ENCODE assay signal across 9 mouse cellular contexts in genomic region chr9:95405946-95406570, GRCm38 (mm10). TPM values are rescaled to one million over a fixed set of nuclear protein-coding genes. Genes with fewer than 3 reads are reported as not detected.
DNase-seq lines count a peak whose midpoint lies in the region; ATAC-seq and TF ChIP-seq lines count a peak whose summit lies in the region.
"Had no signal": no experiment of that assay in that cellular context is flagged by ENCODE, and none has a peak within 500 bp of the region (broad histone marks: within the 10 kb centered on the region; RNA-seq: fewer than 3 reads in every experiment).

No protein-coding gene starts in this region.

- no peak for TF ChIP-seq CTCF in brain, embryonic 14.5 days (IDR thresholded peaks at IDR 0.05; ENCODE audit: borderline replicate concordance, extremely low read depth, insufficient read depth, insufficient read length)

- TF ChIP-seq POLR2A in brain, embryonic 14.5 days (IDR thresholded peaks at IDR 0.05; ENCODE audit: borderline replicate concordance, extremely low read depth, insufficient read depth, insufficient read length, poor library complexity, severe bottlenecking): no peak

- WGBS in forebrain, embryonic 16.5 days: under 1% methylated on average over 64 of the region's 72 CpGs
- under 1% methylated on average over 63 of the region's 72 CpGs for WGBS in hindbrain, embryonic 14.5 days
- under 1% methylated on average over 60 of the region's 72 CpGs for WGBS in liver, embryonic 12.5 days (ENCODE audit: insufficient replicate concordance)
- WGBS in neural tube, embryonic 15.5 days: under 1% methylated on average over 40 of the region's 72 CpGs

- peak overlapping the region; percentile 89 for H3K27ac ChIP-seq in forebrain, embryonic 16.5 days (ENCODE audit: low read length)
- peak overlapping the region; percentile 65 for H3K27ac ChIP-seq in hindbrain, embryonic 14.5 days
- no peak overlapping the region for H3K27ac ChIP-seq in liver, embryonic 12.5 days
- peak overlapping the region; percentile 85 for H3K27ac ChIP-seq in neural tube, embryonic 15.5 days (replicated peaks)
- H3K27ac ChIP-seq: macrophage had no signal

- peak overlapping the region; percentile 87 for H3K9ac ChIP-seq in forebrain, embryonic 16.5 days (replicated peaks; ENCODE audit: low read depth, low read length)
- peak overlapping the region; percentile 78 for H3K9ac ChIP-seq in hindbrain, embryonic 14.5 days
- H3K9ac ChIP-seq in liver, embryonic 12.5 days: peak overlapping the region; percentile 12
- H3K9ac ChIP-seq in neural tube, embryonic 15.5 days (replicated peaks): peak overlapping the region; percentile 76

- no peaks in the 10 kb centered on the region for H3K36me3 ChIP-seq in forebrain, embryonic 16.5 days (ENCODE audit: control insufficient read depth, insufficient read depth)
- H3K36me3 ChIP-seq in hindbrain, embryonic 14.5 days (replicated peaks; ENCODE audit: control insufficient read depth, insufficient read depth): no peaks in the 10 kb centered on the region
- no peaks in the 10 kb centered on the region for H3K36me3 ChIP-seq in liver, embryonic 12.5 days
- no peaks in the 10 kb centered on the region for H3K36me3 ChIP-seq in neural tube, embryonic 15.5 days

- H3K4me3 ChIP-seq in forebrain, embryonic 16.5 days (replicated peaks; ENCODE audit: low read length): peak overlapping the region; percentile 88
- H3K4me3 ChIP-seq in hindbrain, embryonic 14.5 days (replicated peaks; ENCODE audit: low read length): peak overlapping the region; percentile 63
- peak overlapping the region; percentile 53 for H3K4me3 ChIP-seq in liver, embryonic 12.5 days
- H3K4me3 ChIP-seq in neural tube, embryonic 15.5 days (replicated peaks): peak overlapping the region; percentile 77

- peak; percentile 29 for DNase-seq in right cerebral cortex, postnatal 14 days
- no peak for DNase-seq in right cerebral cortex, adult 18-20 months
- peak; percentile 64 for DNase-seq in brain, embryonic 14.5 days (ENCODE audit: low read depth)
- DNase-seq in hindbrain, embryonic 14.5 days (ENCODE audit: low spot score): peak; percentile 32
- no peak for DNase-seq in B cell, adult 2 months

- no peaks in the 10 kb centered on the region for H3K27me3 ChIP-seq in forebrain, embryonic 16.5 days (replicated peaks; ENCODE audit: control insufficient read depth, insufficient read depth, low read length)
- peaks cover 9% of the 10 kb centered on the region; the same call in 1 of the 2 replicates for H3K27me3 ChIP-seq in hindbrain, embryonic 14.5 days (ENCODE audit: control insufficient read depth, insufficient read depth, low read length)
- peaks cover 71% of the 10 kb centered on the region for H3K27me3 ChIP-seq in liver, embryonic 12.5 days (replicated peaks)
- H3K27me3 ChIP-seq in neural tube, embryonic 15.5 days (replicated peaks): no peaks in the 10 kb centered on the region; the same call in 1 of the 2 replicates

- peak; percentile 26 for ATAC-seq in forebrain, embryonic 16.5 days
- ATAC-seq in hindbrain, embryonic 14.5 days (ENCODE audit: low FRiP score): peak; percentile 26
- ATAC-seq in liver, embryonic 12.5 days: peak; percentile 23; the same call in 1 of the 2 replicates
- peak; percentile 31 for ATAC-seq in neural tube, embryonic 15.5 days (ENCODE audit: low FRiP score)

- peaks cover 24% of the 10 kb centered on the region for H3K4me1 ChIP-seq in forebrain, embryonic 16.5 days (replicated peaks; ENCODE audit: control insufficient read depth, insufficient read depth, low read length)
- peaks cover 10% of the 10 kb centered on the region; the same call in 1 of the 2 replicates for H3K4me1 ChIP-seq in hindbrain, embryonic 14.5 days (replicated peaks; ENCODE audit: control insufficient read depth, insufficient read depth, low read length)
- peaks cover 8% of the 10 kb centered on the region; the same call in 1 of the 2 replicates for H3K4me1 ChIP-seq in liver, embryonic 12.5 days
- H3K4me1 ChIP-seq in neural tube, embryonic 15.5 days: peaks cover 28% of the 10 kb centered on the region

- H3K9me3 ChIP-seq in forebrain, embryonic 16.5 days (ENCODE audit: control insufficient read depth, low read length): no peaks in the 10 kb centered on the region
- H3K9me3 ChIP-seq in hindbrain, embryonic 14.5 days (ENCODE audit: control insufficient read depth, low read length): no peaks in the 10 kb centered on the region
- H3K9me3 ChIP-seq in liver, embryonic 12.5 days (replicated peaks): no peaks in the 10 kb centered on the region
- H3K9me3 ChIP-seq in neural tube, embryonic 15.5 days (replicated peaks): no peaks in the 10 kb centered on the region

- peak overlapping the region; percentile 91 for H3K4me2 ChIP-seq in forebrain, embryonic 16.5 days (ENCODE audit: low read length)
- H3K4me2 ChIP-seq in hindbrain, embryonic 14.5 days (replicated peaks): peak overlapping the region; percentile 79
- peak overlapping the region; percentile 69 for H3K4me2 ChIP-seq in liver, embryonic 12.5 days
- H3K4me2 ChIP-seq in neural tube, embryonic 15.5 days: peak overlapping the region; percentile 88

RNA-seq across cellular contexts. Expression of gene Chst2, which starts 0.5 kb away (rescaled TPM):
- 6.1 and 15.0 TPM in 2 replicates for polyA plus RNA-seq in brain, embryonic 14.5 days (2012; rRNA removed)
- 10.9 and 13.6 TPM in 2 replicates for polyA plus RNA-seq in forebrain, embryonic 16.5 days (2015; fragmentation: Nextera tagmentation; extraction: Ambion mirVana)
- 16.3 and 19.9 TPM in 2 replicates for polyA plus RNA-seq in hindbrain, embryonic 14.5 days (2014; fragmentation: Nextera tagmentation; extraction: Ambion mirVana)
- polyA plus RNA-seq in liver, embryonic 12.5 days (2016; fragmentation: Nextera tagmentation; extraction: Ambion mirVana): 0.61 and 0.73 TPM in 2 replicates
- 14.6 and 15.9 TPM in 2 replicates for polyA plus RNA-seq in neural tube, embryonic 15.5 days (2015; fragmentation: Nextera tagmentation; extraction: Ambion mirVana)
- polyA plus RNA-seq: macrophage had no signal

Comparison
In these comparisons a context has a peak if more than half of its experiments do, and no peak if none do; other contexts are left out.
1. DNase-seq: peak in right cerebral cortex, postnatal 14 days (single experiment), brain, embryonic 14.5 days (single experiment) and hindbrain, embryonic 14.5 days (single experiment); none in right cerebral cortex, adult 18-20 months (single experiment) and B cell, adult 2 months (0 of 2).
2. H3K9ac ChIP-seq: peak in every context shown above with its lines; median percentile 87 in forebrain, embryonic 16.5 days; 78 in hindbrain, embryonic 14.5 days; 76 in neural tube, embryonic 15.5 days; 12 in liver, embryonic 12.5 days.
3. Peak in every context shown above with its lines, with median percentiles within 50 percentile points of each other: ATAC-seq, H3K4me2 ChIP-seq and H3K4me3 ChIP-seq.